Mouse (Mus musculus) cerebellum, adult (tissue): Measurements from ENCODE around the gene Mrm3.
A peak's percentile ranks its signal among the peaks of the same experiment; 100 is the strongest.

ENCODE experiments used
- ATAC-seq: cut with Nextera tagmentation; 2 replicates; pipeline ENCODE4 v1.9.2; 2017; ENCODE audit warnings: mild to moderate bottlenecking, moderate library complexity, mixed read lengths; ENCODE audit not compliant: insufficient number of reproducible peaks, low FRiP score, low TSS enrichment

Mrm3 gene

DNA sequence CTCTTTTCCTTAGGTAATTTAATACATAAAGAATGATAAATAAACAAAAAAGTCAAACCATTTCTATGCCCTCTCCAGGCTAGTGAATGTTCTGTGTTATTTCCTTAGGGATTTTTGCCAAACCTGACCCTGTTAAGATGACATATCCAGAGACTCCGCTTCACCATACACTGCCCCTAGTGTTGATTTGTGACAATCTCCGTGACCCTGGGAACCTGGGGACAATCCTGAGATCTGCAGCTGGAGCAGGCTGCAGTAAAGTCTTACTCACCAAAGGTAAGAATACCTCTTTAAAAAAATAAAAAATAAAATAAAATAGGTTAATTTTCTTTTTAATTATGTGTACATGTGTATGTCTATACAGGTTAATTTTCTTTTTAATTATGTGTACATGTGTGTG is 3.7 kb downstream of the Mrm3 start:
- no peak for ATAC-seq

DNA sequence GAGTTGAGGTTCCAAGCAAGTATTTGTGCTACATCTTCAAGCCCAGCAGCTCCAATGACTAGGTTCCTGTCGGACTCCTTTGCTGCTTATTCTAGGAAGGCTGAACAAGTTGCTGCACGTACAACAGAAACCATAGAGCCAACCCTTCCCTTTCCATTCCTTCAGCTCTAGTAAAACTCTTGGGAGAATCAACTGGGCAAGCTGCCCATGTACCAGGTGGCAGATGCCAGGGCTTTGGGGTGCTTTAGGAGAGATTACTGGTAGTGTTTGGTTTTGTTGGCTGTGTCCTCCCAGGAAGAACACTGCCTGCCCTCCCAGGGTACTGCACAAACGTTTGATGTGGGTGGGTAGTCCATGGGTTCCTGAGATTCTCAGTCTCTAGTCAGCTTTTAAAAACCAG is 8.5 kb downstream of the Mrm3 start:
- no peak for ATAC-seq

DNA sequence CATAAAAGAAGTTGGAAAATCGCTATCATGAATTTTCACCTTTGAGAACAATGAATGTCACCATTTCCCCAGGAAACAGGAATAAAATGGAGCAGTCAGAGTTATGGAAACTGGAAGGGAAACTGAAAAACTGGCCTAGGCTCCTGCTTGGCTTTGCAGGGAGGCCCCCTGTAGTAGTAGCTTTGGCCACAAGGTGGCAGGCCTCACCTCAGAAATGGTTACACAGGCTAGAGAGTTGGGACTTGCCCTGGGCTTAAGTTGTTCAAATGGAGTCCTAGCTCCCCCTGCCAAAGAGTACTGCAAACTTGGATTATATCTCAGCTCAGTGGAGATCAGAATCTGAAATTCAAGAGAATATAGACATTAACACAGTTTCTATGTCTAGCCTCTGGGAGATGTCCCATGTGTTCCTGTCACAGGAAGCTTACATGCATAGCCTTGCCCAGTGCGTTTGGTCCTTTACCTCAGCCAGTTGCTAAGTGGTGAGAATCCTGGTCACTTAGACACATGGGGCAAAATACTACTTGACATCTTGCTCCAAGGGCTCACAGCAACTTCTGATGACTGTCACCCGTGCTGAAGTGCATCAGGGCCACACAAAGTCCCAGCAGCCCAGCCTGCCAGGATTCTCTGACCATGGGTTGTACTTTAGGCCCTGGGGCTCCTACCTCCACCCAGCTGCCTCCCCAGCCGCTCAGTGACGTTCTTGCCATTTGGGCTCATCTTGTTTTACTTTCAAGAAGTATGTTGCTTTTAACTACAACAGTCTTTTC is 9.8 kb downstream of the Mrm3 start:
- 0 out of 2 replicates have a peak, but pooled peaks have one; percentile 47 for ATAC-seq

DNA sequence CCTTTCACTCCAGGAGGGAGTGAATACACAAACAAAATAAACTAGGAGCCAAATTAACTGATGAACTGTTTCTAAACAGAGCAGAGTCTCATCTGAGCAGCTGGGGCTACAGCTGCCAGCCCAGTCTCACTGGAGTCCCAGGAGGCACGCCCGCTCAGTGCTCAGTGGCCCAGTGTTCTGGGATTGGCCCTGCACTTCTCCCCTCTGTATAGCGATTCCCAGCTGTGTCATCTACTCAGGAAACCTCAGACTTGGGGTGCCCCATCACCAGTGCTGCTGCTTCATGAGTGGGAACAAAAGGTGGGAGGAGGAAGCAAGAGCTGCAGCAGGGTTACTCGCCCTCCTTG is 10.4 kb downstream of the Mrm3 start:
- no peak for ATAC-seq

DNA sequence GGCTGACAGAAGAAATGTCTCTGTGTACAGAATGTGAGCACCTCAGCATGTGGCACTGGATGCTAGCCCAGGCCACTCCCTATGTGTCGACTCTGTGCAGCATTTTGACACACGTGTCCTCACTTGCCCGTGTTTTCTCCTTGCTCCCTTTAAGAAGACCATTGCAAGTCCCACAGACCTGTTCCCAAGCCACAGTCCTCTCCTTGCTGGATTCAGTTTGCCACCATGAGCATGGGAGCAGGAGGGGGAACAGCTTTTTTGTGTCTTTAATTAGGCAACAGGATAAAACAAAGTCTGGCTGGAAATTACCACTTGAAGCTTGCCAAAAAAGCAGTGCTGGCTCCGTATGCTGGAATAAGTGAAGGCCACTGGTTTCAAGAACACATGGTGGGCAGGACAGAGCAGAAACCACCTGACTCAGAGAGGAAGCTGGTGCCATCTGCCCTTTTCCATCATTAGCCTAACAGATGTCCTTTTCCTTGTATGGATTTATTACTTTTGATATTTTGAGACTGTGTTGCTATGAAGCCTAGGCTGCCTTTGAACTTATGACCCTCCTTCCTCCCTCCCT is 12.0 kb downstream of the Mrm3 start:
- ATAC-seq, result peak; percentile 62; the same call in 1 of the 2 replicates

DNA sequence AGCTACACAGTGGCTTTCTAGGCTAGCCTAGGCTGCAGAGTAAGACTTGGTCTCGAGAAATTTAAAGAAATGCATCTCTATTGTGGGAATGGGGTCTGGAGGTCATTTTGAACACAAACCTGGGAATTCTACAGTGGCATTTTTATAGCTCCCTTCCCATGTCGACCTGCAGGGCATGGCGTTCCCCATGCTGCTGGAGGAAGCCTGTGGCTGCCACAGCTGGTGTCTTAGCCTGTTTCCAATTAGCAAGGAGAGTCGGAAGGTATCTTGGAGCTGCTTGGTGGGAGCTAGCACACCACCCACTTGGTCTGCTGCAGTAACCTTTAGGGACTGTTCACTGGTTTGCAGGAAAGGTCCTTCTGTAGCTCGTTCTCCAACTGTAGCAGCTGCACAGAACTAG is 12.6 kb downstream of the Mrm3 start:
- no peak for ATAC-seq

DNA sequence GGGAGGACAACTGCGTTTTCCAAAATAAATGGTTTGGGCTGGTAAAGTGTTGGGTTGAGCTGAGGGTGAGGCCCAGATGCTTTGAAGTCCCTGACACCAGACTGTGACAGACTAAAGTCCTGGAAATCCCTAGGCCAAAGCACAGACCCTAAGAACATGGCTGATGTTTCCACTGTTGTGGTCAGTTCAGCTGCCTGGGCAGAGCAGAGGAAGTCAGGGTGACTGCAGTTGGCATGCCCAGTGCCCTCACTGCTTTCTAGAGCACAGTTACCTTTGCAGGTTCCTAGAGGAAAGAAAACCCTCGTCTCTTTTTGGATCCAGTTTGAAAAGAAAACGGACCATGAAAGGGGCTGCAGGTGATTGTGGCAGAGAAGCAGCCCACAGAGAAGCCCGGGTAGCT is 13.9 kb downstream of the Mrm3 start:
- ATAC-seq, result no peak

DNA sequence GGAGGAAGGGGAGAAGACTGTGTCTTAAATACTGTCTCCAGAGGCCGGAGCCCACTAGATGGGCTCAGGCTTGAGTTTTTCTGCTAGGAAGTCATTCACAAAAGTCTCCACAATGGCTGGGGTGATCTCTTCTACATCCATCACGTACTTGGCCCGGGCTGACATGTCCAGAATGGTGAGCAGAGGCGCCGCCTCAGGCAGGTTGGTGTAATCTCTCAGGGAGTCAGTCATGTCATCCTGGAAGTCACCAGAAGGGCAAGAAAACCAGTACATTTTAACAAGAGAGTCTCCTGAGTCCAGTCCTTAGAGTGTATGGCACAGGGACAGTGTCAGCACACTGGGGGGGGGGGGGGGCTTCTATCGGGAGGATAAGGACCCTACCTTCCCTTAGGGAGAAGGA is 15.0 kb downstream of the Mrm3 start:
- ATAC-seq, result no peak

DNA sequence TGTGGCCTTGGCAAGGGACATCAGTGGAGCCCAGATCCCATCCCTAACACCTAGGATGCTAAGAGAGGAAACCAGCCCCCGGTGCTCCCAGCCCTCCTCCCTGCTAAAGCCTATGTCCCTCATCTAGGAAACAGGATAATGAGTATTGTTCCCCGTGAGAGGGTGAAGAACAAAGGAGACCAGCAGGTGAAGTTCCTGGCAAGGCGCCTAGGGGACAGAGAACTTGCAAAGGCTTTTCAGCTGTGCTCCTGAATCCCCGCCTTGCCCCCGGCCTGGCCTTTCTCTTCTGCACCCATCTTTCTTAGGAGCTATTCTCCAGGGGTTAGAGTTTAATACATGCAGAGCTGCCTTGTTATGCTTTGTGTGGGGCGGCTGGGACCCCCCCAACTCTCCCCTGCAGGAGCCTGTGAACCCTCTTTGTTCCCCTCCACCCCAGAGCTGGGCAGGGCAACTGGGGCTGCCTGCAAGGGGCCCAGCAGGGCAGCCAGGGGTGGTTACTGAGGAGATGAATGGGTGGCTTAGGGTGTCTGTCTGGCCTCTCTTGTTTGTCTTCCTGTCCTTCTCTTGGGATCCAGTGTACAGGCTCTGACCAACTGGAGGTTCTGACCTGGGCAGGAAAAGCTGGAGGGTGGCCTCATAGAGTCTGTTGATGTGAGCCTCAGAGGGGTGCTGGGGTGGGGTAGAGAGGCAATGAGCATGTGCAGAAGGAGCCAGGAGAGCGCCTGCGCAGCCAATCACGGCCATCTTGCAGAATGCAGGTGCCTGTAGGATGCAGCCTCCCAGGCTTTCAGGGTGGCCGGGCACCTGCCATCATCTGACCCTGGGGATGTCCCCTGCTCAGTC is 16.9 kb downstream of the Mrm3 start:
- no peak for ATAC-seq

DNA sequence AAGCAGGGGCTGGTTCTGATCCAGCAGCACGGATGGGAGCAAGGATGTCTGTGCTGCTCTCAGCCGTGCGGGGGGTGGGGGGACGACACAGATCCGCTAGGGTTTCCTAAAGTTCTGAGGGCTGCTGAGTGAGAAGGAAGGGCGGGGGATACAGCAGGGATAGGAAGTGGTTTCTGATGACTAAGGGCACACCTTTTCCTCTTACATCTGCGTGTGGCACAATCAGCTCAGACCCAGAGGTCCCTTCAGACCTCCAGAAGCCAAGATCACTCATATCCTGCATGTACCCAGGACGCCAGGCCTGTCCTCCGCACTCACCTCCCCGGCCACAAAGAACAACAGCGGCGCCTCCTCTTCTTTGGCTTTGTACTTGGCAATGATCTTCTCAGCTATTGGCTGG is 17.7 kb downstream of the Mrm3 start:
- ATAC-seq, result no peak

DNA sequence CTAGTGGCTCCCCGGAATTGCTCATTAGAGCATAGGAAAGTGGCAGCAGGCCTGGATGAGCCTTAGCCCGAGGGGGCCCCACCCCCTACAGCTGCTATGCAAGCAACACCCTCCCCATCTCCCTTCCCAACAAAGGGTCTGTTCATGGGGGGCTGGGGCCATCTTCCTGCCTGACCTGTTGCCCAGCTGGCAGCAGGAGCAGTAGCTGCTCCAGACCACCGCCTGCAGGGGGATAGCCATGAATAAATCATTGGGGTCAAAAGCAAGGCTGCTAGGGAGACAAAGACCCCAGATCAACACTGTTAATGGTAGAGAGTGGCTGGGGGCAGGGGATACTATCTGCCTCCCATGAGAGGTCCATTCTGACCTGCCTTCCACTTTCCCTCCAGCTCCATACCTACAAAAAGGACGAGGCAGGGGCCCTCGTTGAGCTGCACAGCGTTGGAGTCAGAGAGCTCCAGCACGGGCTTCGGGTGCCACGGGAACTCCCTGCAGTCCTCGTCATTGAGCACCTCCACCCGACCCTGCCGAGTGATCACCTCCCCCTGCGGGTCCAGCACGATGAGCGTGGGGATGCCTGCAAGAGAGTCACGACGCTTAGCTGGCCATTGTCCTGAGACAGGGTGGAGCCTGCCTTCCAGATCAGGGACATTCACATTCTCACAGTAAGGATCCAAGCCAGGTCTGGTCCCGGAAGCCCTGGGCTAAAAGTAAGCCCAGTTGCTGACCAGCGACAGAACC is 19.3 kb downstream of the Mrm3 start:
- ATAC-seq, result no peak

DNA sequence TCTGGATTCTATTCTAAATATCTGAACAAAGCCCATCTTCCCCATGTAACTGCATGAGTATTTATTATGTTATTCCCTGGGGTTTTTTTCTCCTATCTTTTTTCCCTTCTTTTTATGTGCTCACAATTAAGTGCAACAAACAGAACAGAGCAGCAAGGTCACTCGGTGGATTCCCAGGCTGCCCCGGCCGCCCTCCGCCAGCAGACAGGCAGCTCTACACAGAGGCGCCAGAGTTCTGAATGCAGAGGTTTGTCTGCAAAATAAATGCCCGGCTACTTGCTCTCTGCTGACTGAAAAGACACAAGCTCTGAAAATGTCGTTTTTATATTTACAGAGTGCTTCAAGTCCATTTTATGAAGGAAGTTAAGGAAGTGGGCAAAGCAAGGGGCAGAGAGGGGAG is 24.0 kb downstream of the Mrm3 start:
- no peak for ATAC-seq

DNA sequence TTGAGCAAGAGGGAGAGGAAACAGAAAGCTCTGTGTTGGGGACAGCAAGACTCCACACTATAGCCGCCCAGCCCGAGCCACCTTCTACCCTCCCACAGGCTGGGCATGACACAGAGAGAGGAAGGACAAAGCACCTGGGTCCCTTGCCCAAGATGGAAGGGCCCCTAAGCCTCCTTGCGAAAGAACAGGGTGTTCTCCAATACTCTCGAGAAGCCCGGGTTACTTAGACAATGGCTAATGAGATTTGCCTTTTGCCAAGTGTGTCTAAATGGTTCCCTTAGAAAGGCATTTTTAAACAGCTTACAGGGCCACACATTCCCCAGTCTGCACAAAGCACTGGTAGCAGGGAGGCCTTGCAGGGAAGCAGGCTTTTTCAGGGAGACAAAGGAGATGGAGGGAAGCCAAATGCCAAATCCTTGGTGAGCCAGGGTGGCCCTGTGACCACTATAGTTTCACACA is 24.5 kb downstream of the Mrm3 start:
- no peak for ATAC-seq

DNA sequence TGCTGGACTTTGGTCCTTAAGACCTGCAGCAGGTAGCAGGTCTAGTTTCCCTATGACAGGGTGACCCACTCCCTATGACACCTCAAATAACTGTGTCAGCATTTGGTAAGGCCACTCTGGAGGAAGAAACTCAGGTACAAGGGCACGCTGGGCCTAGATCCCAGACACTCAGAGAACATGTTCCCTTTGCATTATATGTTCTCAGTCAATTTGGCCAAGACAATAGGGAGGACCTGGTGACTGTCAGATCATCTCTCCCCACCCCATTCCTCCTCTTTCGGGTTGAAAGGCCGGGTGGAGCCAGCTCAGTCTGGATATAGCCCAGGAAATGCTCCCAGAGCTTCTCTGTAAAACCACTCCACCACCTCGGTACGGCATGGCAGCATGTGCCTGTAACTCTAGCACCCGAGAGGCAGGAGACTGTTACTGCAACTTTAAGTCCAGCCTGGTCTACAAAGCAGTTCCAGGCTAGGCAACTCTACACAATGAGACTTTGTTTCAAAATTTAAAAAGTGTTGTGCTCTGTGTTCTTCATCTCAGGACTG is 25.1 kb downstream of the Mrm3 start:
- no peak for ATAC-seq

DNA sequence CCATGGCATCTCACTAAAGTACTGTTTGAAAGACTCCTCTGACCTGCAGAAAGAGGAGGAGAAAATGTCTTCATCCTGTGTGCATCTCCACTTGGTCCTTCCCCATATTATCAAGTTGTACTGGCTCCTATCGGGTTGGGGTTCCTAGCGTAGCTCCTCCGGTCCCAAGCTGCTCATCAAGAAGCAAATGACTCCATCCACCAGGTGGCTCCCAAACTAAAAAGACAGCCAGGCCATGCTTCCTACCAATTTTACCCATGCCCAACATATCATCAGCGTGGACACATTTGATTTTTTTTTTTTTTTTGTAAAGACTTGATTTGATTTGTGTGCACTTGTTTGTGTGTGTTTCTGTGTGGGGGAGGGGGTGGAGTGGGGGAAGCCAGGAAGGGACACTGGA is 28.9 kb downstream of the Mrm3 start:
- no peak for ATAC-seq

DNA sequence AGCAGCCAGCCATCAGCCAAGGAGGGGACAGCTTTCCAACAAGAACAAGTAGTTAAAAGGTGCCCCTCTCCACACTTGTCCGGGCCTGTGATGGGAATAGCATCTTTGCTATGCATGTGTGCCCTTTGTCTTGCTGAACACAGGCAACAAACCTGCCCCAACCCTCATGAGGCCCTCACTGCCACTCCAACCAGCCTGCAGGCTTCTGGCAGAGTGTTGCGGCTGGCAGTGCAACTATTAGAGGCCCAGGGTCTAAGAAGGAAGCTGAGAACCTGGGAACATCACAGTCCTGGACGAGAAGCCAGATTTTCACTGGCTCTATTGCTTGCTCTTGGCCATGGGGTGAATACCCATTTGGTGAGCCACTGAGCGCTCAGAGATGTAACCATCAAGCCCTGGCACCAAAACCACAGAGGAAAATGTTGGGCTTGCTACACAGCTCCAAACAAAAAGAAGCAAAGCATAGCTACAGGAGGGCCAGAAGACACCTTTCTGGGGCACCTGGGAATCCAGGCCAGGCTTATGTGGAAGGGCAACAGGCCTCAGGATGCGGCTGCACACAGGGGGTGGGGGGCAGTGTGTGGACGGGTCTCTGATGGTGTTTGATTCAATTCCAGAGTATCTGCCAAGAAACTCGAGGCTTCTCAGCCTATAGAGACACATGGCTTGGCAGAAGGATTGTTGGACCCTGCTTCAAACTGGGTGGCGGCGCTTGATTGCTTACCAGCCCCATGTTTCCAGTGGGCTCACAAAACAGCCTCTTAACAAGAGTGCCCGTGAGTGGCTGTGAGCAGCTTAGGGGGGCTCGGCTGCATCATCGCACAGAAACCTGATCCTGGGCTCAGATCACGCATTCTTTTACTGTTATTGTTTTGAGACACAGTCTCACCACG is 35.7 kb downstream of the Mrm3 start:
- ATAC-seq, result peak; percentile 45; the same call in 1 of the 2 replicates

DNA sequence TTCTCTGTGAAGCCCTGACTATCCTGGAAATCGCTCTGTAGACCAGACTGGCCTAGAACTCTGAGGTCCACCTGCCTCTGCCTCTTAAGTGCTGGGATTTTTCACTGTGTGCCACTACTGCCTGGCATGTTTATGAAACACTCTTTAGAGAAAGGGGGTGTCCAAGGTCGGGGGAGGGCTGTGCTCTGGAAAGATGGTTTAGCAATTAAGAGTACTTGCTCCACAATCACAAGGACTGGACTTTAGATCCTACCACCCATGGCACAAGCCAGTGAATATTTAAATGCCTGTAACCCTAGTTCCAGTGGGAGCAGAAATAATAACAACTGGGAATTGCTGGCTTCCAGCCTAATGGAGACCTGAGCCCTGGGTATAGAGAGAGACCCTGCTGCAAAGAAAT is 36.5 kb downstream of the Mrm3 start:
- no peak for ATAC-seq

DNA sequence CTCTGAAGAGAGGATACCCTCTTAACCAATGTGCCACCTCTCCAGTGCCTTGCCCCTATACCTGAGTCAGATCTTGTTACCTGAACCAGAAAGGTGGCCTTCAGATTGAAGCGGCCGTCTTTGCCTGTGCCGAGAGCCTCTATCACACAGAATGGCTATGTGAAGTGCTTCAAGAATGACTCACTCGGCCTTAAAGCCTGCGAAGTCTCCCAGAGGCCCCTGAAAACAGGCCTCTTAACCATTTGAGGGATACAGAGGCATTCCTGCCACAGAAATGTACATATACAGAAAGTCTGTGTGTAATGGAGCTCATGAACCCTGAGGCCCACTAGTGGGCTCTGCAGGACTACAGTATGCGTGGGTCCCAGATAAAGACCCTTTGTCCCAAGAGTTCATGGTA is 40.3 kb downstream of the Mrm3 start:
- ATAC-seq, result no peak

DNA sequence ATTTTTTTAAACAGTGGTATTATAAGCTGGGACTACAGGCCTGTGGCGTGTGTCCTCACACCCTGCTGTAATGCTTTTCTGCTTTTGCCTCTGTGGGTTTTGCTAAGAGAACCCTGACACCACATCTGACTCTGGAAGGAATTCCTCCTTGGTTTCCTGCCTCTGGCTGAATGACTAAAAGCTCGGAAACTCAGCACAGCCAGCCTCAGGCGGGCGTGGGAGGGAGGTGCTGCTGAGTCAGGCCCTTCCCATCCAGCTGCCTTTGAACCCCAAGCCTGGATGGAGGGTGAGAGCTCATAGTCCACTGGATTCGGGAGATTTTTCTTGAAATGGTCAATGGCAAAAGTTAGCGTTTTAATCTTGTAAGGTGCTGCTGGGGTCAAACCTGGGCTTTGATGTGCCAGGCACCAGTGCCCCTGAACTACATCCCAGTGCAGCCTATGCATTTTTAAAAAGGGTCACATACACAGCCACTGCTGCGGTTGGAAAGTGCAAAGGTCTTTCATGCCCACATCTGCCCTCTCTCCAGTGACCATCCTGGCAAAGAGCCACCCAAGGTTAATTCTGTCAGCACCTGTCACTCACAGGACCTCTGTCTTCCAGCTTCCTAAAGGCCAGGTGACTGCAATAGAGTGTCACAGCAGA is 42.0 kb downstream of the Mrm3 start:
- no peak for ATAC-seq
